Mouse (Mus musculus) gastrocnemius, postnatal 36 days (tissue): Measurements from ENCODE around the gene Slc25a39. TPM values are rescaled to one million over a fixed set of nuclear protein-coding genes. Genes with fewer than 3 reads are reported as not detected.
"Not testable (repeated sequence)": the region's sequence is repeated elsewhere in the genome, so short reads cannot be mapped to it uniquely, and the experiment has no call there.

Experiments
- DNase-seq, 2 experiments: peaks; one replicate each; pipeline ENCODE4 v3.0.0; 2022
- intact Hi-C: fragments of 180-260 bp; cut with DNase I; formaldehyde crosslinking; loops from one replicate; pipeline ENCODE4 v1.15.1; 2025
- total RNA-seq, 2 experiments: library from RNA; stranded (reverse); gene quantifications; 2 replicates each; pipeline ENCODE4 v1.2.3; 2021

The Slc25a39 gene
- total RNA-seq, 2 experiments from 2014 or later, result 56.2 to 64.3 TPM

DNA sequence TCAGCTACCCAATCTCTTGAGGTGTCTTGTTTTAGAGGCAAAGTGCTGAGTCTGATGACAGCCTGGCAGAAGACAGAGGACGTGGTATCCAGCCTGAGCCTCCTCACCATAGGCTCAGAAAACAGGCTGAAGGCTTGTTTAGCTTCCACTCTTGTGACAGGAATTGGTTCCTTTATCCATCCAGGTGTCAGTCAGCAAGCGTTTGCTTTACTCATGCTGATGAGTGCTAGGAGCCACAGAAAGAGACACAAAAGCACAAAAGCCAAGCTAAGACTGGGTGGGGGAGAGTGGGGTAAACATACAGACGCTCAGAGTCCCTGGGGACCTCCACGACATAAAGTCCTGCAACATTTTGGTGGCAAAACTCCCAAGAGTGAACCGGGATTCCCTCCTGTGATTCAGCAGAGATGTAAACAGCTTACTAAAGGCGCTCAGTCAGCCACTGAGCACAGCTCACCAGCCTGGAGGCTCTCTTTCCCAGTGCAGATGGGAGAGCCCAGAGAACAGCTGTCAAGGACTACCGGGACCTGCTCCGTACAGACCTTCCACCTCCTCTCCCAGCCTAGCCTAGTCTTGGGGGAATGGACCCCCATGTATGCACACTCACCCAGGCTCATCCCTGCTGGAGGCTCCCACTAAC lies 31.4 kb downstream of the Slc25a39 start:
- DNase-seq, result no peak
- intact Hi-C loops, result no loop called here

DNA sequence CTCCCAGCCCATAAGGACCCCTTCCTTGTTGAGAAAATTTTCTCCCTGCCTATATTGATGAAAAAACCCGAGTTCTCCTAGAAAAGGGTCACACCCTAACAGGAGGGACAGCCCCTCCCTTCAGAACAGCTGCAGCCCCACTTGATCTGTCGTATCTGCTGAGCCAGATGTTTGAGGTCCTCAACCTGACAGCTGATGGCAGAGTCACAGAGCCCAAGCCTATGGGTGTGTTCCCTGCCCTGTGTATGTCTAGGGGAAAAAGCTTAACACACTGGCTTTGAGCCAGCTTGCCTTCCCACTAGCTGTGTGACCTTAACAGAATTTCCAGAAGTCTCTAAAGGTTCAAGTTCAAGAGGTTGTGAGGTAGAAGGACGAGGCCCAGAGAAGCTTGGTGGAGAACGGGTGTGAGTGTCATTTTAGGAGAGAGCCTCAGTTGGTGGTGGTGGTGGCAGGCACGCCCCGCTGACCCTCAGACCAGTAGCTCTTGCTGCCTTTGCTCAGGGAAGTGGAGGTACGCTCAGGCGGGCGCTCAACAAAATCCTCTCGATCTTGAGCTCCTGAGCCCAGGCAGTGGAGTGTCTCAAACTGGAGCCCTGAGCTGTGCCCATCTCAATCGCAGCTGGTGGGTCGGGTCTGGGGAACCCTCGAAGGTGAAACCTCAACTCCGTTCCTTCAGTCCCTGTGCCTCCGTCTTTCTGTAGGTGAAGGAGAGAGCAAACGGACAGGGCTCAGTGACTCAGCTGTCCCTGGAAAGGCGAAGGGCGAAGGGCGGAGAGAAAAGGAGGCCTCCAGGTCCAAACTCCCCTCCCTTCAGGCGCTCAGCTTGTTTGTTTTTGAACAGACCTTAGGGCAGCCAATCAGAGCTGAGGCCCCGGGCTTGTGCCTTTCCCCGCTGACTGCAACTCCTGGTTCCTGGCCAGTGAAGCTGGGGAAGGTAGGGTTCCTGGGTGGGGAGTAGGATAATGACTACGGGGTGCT lies 32.3 kb downstream of the Slc25a39 start:
- intact Hi-C loops, result no loop called here
- DNase-seq, result peak; percentile 28 to 43

DNA sequence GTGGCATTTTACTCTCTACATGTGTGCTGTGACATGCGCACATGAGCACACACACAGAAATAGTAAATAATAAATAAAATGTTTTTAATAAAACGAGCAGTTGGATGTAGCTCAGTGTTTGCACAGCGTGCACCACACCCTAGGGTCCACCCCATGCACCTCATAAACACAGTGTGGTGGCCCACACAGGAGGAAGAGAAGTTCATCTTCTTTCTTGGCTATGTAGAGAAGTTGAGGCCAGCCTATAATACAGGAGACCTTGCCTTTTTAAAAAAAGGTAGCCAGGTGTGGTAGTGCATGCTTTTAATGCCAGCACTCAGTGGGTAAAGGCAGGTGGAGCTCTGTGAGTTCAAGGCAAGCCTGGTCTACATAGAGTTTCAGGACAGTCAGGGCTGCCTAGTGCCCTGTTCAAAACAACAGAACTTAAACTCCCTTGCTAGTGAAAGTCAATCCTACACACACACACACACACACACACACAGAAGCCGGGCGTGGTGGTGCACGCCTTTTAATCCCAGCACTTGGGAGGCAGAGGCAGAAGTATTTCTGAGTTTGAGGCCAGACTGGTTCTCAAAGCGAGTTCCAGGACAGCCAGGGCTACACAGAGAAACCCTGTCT lies 33.5 kb downstream of the Slc25a39 start:
- DNase-seq, result no peak
- intact Hi-C loops, result no loop called here

GRCm38 (mm10) chr11:102373646-102374045 lies 34.1 kb downstream of the Slc25a39 start:
- intact Hi-C loops, result no loop called here
- no peak for DNase-seq

GRCm38 (mm10) chr11:102372936-102373335 lies 34.8 kb downstream of the Slc25a39 start:
- intact Hi-C loops, result no loop called here
- DNase-seq, result no peak

DNA sequence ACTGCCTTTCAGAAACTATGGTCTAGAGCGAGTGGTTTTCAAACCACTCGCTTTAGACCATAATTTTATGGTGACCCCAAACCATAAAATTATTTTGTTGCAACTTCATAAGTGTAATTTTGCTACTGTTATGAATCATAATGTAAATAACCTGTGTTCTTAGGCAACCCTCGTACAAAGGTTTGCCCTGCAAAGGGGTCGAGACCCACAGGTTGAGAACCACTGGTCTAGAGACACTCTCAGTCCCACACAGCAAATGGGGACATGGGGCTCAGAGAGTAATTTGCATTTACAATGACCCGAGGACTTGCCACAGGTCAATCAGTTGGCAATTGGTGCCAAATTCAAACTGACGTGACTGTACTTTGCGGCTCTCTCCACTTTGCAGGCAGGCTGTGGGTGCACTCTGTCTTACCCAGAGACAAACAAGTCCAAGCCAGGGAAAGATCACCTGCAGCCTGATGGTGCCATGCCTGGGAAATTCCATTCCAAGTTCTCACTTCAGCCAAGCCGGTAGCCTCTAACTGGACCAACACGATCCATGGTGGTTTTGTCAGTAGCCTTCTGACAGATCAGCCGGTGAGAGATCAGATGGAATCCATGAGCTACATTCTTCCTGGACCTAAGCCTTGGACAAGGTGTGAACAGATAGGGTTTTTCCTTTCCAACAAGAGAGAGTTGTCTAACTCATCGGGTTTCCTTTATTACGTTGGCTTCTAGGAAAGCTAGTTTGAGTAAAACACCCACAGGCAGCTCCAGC lies 35.6 kb downstream of the Slc25a39 start:
- DNase-seq, result no peak
- intact Hi-C loops, result no loop called here

DNA sequence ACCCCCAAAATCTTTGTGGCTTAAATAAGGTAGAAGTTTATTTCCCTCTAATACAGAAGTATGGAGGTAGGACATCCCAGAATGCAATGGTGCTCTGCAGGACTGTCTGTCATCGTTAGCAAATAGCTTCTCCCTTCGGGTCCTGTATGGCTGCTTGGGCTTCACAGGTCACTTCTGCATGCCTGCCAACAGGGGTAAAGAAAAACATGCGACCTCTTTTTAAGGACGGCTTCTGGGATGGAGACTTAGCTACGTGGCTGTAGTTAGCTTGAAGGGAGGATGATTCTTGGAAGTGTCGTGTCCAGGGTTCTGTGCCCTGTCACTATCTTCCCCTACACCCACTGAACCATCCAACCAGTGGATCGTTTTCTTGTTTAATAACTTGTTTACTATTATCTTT lies 37.5 kb downstream of the Slc25a39 start:
- no peak for DNase-seq
- intact Hi-C loops, result no loop called here

GRCm38 (mm10) chr11:102369263-102369662 lies 38.5 kb downstream of the Slc25a39 start:
- DNase-seq, result no peak
- intact Hi-C loops, result no loop called here

GRCm38 (mm10) chr11:102368347-102368746 lies 39.4 kb downstream of the Slc25a39 start:
- DNase-seq, result no peak
- intact Hi-C loops, result no loop called here

GRCm38 (mm10) chr11:102367504-102368280 lies 40.1 kb downstream of the Slc25a39 start:
- no peak for DNase-seq
- intact Hi-C loops, result no loop called here

GRCm38 (mm10) chr11:102366103-102366502 lies 41.6 kb downstream of the Slc25a39 start, which contains the start of gene Slc4a1:
Gene Slc4a1, minus strand, starts transcription at chr11:102366203.
- intact Hi-C loops, DNase-seq: not testable (repeated sequence)

- intact Hi-C loops, result no loop called here
- no peak for DNase-seq
Observed at GRCm38 (mm10) chr11:102365699-102366098, 42.0 kb downstream of the Slc25a39 start.

DNA sequence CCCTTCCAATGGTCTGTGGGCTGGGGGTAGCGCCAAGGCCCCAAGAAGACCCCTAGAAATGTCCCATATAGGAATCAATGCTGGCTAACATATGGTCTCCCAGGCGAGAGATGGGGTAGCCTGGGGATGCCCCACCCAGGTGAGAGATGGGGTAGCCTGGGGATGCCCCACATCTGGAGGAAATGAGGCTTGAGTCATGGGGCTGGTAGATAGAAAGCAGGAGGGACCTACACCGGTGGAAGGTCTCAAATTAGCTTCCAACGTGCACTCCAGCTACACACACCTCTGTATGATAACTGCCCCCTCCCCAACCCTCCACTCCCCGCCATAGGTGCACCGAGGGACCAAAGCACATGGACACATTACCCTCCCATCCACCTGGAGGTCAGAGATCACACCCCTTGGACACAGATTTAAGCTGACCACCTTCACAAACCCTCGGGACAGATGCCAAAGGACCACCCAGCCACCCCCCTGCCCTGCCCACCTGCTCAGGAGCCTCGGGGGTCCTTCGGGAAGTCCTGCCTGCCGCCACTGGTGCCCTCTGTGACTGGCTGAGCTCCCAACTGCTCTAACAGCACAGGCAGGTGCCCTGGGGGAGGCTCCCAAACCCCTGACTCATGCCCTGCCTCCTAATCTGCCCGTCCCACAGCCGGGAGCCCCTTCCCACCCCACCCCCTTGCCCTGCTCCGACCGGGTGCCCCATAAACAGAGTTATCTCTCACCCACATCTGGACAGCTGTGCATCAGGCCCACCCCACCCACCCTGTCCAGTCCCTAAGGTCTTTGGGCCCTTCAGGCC lies 43.0 kb downstream of the Slc25a39 start:
- intact Hi-C loops, result no loop called here
- DNase-seq, result no peak

- no peak for DNase-seq
- intact Hi-C loops, result no loop called here
Observed at GRCm38 (mm10) chr11:102363623-102364022, 44.1 kb downstream of the Slc25a39 start.

DNA sequence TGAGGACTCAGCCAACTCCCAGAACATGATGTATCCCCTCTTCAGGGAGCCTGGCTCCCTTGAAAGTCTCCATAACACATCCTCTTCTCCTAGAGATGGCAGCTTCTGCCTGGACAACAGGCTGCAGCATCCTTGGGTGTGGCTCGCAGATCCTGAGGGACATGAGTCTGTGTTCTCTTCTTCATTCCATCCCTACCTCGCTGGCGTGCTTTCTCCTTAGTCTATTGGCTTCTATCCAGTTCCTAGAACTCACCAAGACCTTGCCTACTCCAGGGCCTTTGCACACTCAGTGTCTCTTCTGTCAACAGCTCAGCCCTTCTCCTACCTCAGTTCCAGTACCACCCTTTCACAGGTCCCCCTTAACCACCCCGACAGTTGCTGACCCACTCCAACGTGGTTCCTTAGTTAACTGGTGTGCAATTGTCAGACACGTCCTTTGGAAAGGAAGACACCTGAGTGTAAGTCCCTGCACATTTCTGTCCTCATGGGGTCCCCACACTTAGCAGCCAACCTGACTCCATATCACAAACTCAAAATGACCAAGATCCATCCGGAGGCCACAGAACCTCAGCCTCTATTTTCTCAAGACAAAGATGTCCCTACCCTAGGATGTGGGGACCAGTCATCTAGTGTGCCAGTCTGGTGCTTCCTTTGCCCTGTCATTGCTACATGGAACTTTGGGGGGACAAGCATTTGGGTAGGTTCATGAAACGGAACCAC lies 45.8 kb downstream of the Slc25a39 start:
- intact Hi-C loops, result no loop called here
- DNase-seq, result no peak

DNA sequence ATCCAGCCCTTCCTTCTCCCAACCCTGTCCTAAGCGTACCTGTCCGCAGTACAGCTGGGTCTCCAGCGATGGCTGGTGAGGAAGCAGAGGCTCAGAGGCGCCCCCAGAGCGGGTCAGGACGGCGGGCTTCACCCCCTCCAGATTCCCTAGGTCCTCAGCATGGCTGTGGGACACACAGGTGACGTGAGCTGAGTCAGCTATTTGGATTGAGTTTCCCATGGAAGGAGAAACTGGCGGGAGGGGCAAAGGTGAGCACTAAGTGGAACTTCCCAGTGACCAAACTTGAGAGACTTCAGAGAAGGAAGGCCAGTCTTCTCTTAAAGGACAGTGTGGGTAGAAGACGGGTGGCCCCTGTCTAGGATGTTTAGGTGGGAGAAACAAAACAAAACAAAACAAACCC lies 49.4 kb downstream of the Slc25a39 start:
- intact Hi-C loops, result no loop called here
- DNase-seq, result no peak

DNA sequence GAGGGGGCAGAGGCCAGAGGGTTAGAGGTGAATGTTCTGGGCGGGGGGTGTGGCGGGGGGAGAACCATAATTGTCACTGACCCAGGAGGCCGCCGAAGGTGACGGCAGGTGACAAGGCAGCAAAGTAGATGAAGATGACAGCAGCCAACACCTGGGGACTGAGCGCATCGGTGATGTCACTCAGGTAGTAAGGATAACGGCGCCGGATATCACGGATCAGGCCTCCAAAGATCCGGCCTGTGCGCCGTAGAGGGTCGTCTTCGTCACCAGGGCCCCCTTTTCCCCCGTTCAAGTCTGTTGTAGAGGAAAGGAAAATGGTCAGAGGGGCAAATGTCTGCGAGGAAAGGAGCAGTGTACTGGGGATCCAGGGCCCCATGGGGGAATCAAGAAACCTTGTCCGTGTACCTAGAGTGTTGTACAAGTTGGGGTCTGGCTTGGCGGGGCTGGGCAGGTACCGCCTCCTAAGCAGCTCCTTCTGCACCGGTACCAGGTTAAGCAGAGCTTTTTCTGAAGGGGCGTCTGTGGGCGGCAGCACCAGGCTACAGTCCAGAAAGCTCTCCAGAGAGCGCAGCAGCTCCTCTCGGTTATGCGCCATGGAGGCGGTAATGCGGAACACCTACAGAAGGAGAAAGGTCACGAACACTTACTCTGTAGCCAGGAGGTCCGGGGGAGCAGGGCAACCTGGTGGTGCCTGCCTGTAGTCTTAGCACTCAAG lies 51.0 kb downstream of the Slc25a39 start:
- DNase-seq, result no peak
- intact Hi-C loops, result no loop called here

DNA sequence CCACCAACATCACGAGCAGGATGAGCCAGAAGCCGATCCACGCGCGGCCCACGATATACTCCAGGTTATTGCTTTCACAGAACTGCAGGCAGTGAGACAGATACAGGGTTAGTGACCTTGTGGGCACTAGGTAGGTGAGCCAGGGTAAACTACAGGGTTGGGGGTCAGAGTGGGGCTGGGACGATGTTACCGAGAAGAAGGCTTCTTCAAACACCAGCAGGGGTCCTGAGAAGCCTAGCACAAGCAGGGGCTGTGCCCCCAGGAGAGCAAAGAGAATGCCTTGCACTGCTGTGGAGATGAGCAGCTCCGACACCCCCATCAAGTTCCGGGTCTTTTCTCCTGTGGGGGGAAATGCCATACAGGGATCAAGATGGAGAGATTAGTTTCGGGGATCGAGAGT lies 51.6 kb downstream of the Slc25a39 start:
- DNase-seq, result no peak
- intact Hi-C loops, result no loop called here
